14 mouse cellular contexts compared by ENCODE assay signal in genomic region chr17:78430374-78430773, GRCm38 (mm10). TPM values are rescaled to one million over a fixed set of nuclear protein-coding genes. Genes with fewer than 3 reads are reported as not detected.
A peak's percentile ranks its signal among the peaks of the same experiment; 100 is the strongest.
DNase-seq lines count a peak whose midpoint lies in the region; ATAC-seq lines count a peak whose summit lies in the region.
"Had no signal": no experiment of that assay in that cellular context is flagged by ENCODE, and none has a peak within 500 bp of the region (broad histone marks: within the 10 kb centered on the region; RNA-seq: fewer than 3 reads in every experiment).

No protein-coding gene starts in this region.

- no peak overlapping the region for H3K4me3 ChIP-seq in limb, embryonic 11.5 days (ENCODE audit: low read depth, low read length)
- H3K4me3 ChIP-seq in limb, embryonic 10.5 days = no peak overlapping the region
- H3K4me3 ChIP-seq in hindbrain, embryonic 16.5 days (ENCODE audit: low read length) = no peak overlapping the region
- H3K4me3 ChIP-seq: myocyte had no signal

- H3K27me3 ChIP-seq in limb, embryonic 11.5 days (ENCODE audit: control insufficient read depth, insufficient read depth, low read length) = no peaks in the 10 kb centered on the region
- no peaks in the 10 kb centered on the region for H3K27me3 ChIP-seq in limb, embryonic 10.5 days (ENCODE audit: low read depth, poor library complexity, severe bottlenecking)
- no peaks in the 10 kb centered on the region for H3K27me3 ChIP-seq in hindbrain, embryonic 16.5 days (replicated peaks; ENCODE audit: control insufficient read depth, insufficient read depth, low read length)

- DNase-seq in limb, embryonic 11.5 days (ENCODE audit: low spot score) = peak; percentile 20
- DNase-seq in limb, embryonic 10.5 days (ENCODE audit: low spot score) = no peak
- DNase-seq in R1 (ENCODE audit: low read depth, low spot score) = peak; percentile 46
- DNase-seq in natural killer cell, adult 2 months (ENCODE audit: low spot score in 2 of 2) = peak; percentile 17 to 39
- DNase-seq: cerebellum, adult 9-10 months; gastrocnemius, postnatal 25 days; layer of hippocampus, adult 9-11 months; lung, postnatal 4 days; right cerebral cortex, postnatal 14 days had no signal

- no peak overlapping the region for H3K9ac ChIP-seq in limb, embryonic 11.5 days (ENCODE audit: low read length)
- H3K9ac ChIP-seq in hindbrain, embryonic 16.5 days (ENCODE audit: low read depth, low read length) = no peak overlapping the region
- H3K9ac ChIP-seq: hindbrain, embryonic 14.5 days had no signal

- H3K27ac ChIP-seq in limb, embryonic 11.5 days (replicated peaks; ENCODE audit: low read depth, low read length) = no peak overlapping the region
- H3K27ac ChIP-seq in limb, embryonic 10.5 days = no peak overlapping the region
- H3K27ac ChIP-seq in hindbrain, embryonic 16.5 days (ENCODE audit: low read depth, low read length) = no peak overlapping the region
- H3K27ac ChIP-seq: hindbrain, embryonic 14.5 days had no signal

- H3K9me3 ChIP-seq in limb, embryonic 11.5 days (ENCODE audit: control insufficient read depth, low read length) = no peaks in the 10 kb centered on the region
- H3K9me3 ChIP-seq in limb, embryonic 10.5 days (replicated peaks) = no peaks in the 10 kb centered on the region
- H3K9me3 ChIP-seq in hindbrain, embryonic 16.5 days (ENCODE audit: control insufficient read depth, low read length) = no peaks in the 10 kb centered on the region

- no peaks in the 10 kb centered on the region for H3K4me1 ChIP-seq in limb, embryonic 11.5 days (ENCODE audit: control insufficient read depth, insufficient read depth, low read length)
- H3K4me1 ChIP-seq in limb, embryonic 10.5 days = no peaks in the 10 kb centered on the region
- no peaks in the 10 kb centered on the region for H3K4me1 ChIP-seq in hindbrain, embryonic 16.5 days (ENCODE audit: control insufficient read depth, insufficient read depth, low read depth, low read length)

- no peak for ATAC-seq in limb, embryonic 11.5 days (ENCODE audit: insufficient number of reproducible peaks, low FRiP score, low TSS enrichment, low read depth)
- peak; percentile 67 for ATAC-seq in CD4-positive, CD25-positive, alpha-beta regulatory T cell, adult 4 months
- ATAC-seq in erythroid progenitor cell, adult 5-6 weeks (replicated peaks; ENCODE audit: low FRiP score, poor library complexity, severe bottlenecking) = no peak
- ATAC-seq in hindbrain, embryonic 16.5 days = no peak

- WGBS in limb, embryonic 11.5 days = 77% methylated on average over 8 of the region's 8 CpGs
- WGBS in limb, embryonic 10.5 days = 67% methylated on average over 8 of the region's 8 CpGs
- WGBS in hindbrain, embryonic 16.5 days = 68% methylated on average over 8 of the region's 8 CpGs

- H3K4me2 ChIP-seq in limb, embryonic 11.5 days (ENCODE audit: low read depth, severe bottlenecking) = no peak overlapping the region
- no peak overlapping the region for H3K4me2 ChIP-seq in hindbrain, embryonic 16.5 days (ENCODE audit: low read length)
- H3K4me2 ChIP-seq: hindbrain, embryonic 14.5 days had no signal

- H3K36me3 ChIP-seq in limb, embryonic 11.5 days (ENCODE audit: control insufficient read depth, insufficient read depth, low read length) = no peaks in the 10 kb centered on the region
- no peaks in the 10 kb centered on the region for H3K36me3 ChIP-seq in limb, embryonic 10.5 days
- H3K36me3 ChIP-seq in hindbrain, embryonic 16.5 days (ENCODE audit: control insufficient read depth, insufficient read depth, low read length) = no peaks in the 10 kb centered on the region

RNA-seq across cellular contexts. Expression of gene Fez2, which starts 12.4 kb away (rescaled TPM):
- 36.9 and 44.3 TPM in 2 replicates for polyA plus RNA-seq in limb, embryonic 11.5 days (2014; fragmentation: Nextera tagmentation; extraction: Ambion mirVana)
- polyA plus RNA-seq in limb, embryonic 10.5 days (2016; fragmentation: Nextera tagmentation; extraction: Ambion mirVana) = 33.3 and 39.2 TPM in 2 replicates
- polyA plus RNA-seq in CD4-positive, CD25-positive, alpha-beta regulatory T cell, adult 4 months (2017; shearing (Covaris generic)) = 10 to 100 TPM; 11.9 to 14.3 TPM
- 5.9 and 14.8 TPM in 2 replicates for total RNA-seq in erythroid progenitor cell, adult 5-6 weeks (2015; ENCODE audit: low replicate concordance)
- total RNA-seq in erythroid progenitor cell, adult 5-6 weeks (2017; ENCODE audit: low replicate concordance) = 9.6 and 10.7 TPM in 2 replicates
- polyA plus RNA-seq in hindbrain, embryonic 16.5 days (2015; fragmentation: Nextera tagmentation; extraction: Ambion mirVana) = 63.4 and 64.9 TPM in 2 replicates
